Mouse (Mus musculus): ENCODE measurements around the gene 4933427D14Rik. TPM values are rescaled to one million over a fixed set of nuclear protein-coding genes. Genes with fewer than 3 reads are reported as not detected.

The 4933427D14Rik gene
- polyA plus RNA-seq, 1 experiment from 2014 or later: 19.5 TPM

DNA sequence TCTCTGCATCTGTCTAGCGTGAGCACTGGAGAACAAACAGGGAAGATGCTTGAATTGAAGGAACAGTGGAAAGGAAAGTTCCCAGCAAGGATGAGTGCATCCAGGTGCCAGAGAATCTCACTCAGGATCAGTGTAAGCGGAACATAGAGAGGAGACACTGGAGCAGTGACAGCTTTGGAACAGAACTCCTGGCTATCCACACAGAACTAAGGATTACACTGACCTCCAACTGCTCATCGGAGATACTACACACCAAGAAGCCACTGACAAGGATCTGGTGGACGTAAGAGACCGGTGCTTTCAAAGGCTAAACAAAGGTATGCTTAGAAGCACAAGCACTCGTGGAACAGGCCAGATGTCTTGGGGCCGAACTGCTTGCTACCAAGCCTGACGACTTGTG lies 103.0 kb downstream of the 4933427D14Rik start:
- peak; percentile 78 for DNase-seq (ENCODE audit: low spot score, missing footprints)
- WGBS: 67% methylated on average over 8 of the region's 8 CpGs
- H3K27ac ChIP-seq (ENCODE audit: low read depth, low read length): no peak overlapping the region
- no peaks in the 10 kb centered on the region for H3K36me3 ChIP-seq (ENCODE audit: control insufficient read depth, insufficient read depth, low read length)
- no peaks in the 10 kb centered on the region for H3K9me3 ChIP-seq (ENCODE audit: control insufficient read depth, low read length)
- H3K9ac ChIP-seq (ENCODE audit: low read length): no peak overlapping the region
- H3K4me3 ChIP-seq (ENCODE audit: low read depth, low read length): no peak overlapping the region
- H3K27me3 ChIP-seq (ENCODE audit: control insufficient read depth, insufficient read depth, low read length): no peaks in the 10 kb centered on the region
- ATAC-seq (ENCODE audit: low FRiP score): no peak
- H3K4me1 ChIP-seq (ENCODE audit: control insufficient read depth, insufficient read depth, low read length): no peaks in the 10 kb centered on the region
- H3K4me2 ChIP-seq: no peak overlapping the region

Other genes with a start within 250 kb of the 4933427D14Rik start
- gene Aipl1, start 169.9 kb downstream of the 4933427D14Rik start, polyA plus RNA-seq (2014; fragmentation: Nextera tagmentation; extraction: Ambion mirVana): 0.15 and 0.44 TPM in 2 replicates
- gene Pimreg, start 165.4 kb downstream of the 4933427D14Rik start, polyA plus RNA-seq (2014; fragmentation: Nextera tagmentation; extraction: Ambion mirVana): 201 and 214 TPM in 2 replicates
- 0.56 and 0.99 TPM in 2 replicates for gene Pitpnm3, start 71.7 kb downstream of the 4933427D14Rik start, polyA plus RNA-seq (2014; fragmentation: Nextera tagmentation; extraction: Ambion mirVana)
- 0.06 and 0.12 TPM in 2 replicates for gene Gm43951, start 619 bp downstream of the 4933427D14Rik start, polyA plus RNA-seq (2014; fragmentation: Nextera tagmentation; extraction: Ambion mirVana)
- gene Txndc17, start 88 bp upstream of the 4933427D14Rik start, polyA plus RNA-seq (2014; fragmentation: Nextera tagmentation; extraction: Ambion mirVana): 163 and 168 TPM in 2 replicates
- gene Med31, start 8.1 kb upstream of the 4933427D14Rik start, polyA plus RNA-seq (2014; fragmentation: Nextera tagmentation; extraction: Ambion mirVana): 55.7 and 56.7 TPM in 2 replicates
- 0.21 and 0.29 TPM in 2 replicates for gene Slc13a5, start 59.8 kb upstream of the 4933427D14Rik start, polyA plus RNA-seq (2014; fragmentation: Nextera tagmentation; extraction: Ambion mirVana)
- gene Xaf1, start 94.2 kb upstream of the 4933427D14Rik start, polyA plus RNA-seq (2014; fragmentation: Nextera tagmentation; extraction: Ambion mirVana): 1.3 and 1.4 TPM in 2 replicates
- not detected in 2 replicates for gene Fbxo39, start 107.0 kb upstream of the 4933427D14Rik start, polyA plus RNA-seq (2014; fragmentation: Nextera tagmentation; extraction: Ambion mirVana)
- gene Tekt1, start 155.0 kb upstream of the 4933427D14Rik start, polyA plus RNA-seq (2014; fragmentation: Nextera tagmentation; extraction: Ambion mirVana): 4.2 and 5.3 TPM in 2 replicates
- 3.7 and 4.1 TPM in 2 replicates for gene Smtnl2, start 204.3 kb upstream of the 4933427D14Rik start, polyA plus RNA-seq (2014; fragmentation: Nextera tagmentation; extraction: Ambion mirVana)
- not detected in 2 replicates for gene Ggt6, start 228.1 kb upstream of the 4933427D14Rik start, polyA plus RNA-seq (2014; fragmentation: Nextera tagmentation; extraction: Ambion mirVana)
- 142 and 144 TPM in 2 replicates for gene Mybbp1a, start 233.9 kb upstream of the 4933427D14Rik start, polyA plus RNA-seq (2014; fragmentation: Nextera tagmentation; extraction: Ambion mirVana)